Mouse (Mus musculus): ENCODE measurements around the gene Exog.

DNA sequence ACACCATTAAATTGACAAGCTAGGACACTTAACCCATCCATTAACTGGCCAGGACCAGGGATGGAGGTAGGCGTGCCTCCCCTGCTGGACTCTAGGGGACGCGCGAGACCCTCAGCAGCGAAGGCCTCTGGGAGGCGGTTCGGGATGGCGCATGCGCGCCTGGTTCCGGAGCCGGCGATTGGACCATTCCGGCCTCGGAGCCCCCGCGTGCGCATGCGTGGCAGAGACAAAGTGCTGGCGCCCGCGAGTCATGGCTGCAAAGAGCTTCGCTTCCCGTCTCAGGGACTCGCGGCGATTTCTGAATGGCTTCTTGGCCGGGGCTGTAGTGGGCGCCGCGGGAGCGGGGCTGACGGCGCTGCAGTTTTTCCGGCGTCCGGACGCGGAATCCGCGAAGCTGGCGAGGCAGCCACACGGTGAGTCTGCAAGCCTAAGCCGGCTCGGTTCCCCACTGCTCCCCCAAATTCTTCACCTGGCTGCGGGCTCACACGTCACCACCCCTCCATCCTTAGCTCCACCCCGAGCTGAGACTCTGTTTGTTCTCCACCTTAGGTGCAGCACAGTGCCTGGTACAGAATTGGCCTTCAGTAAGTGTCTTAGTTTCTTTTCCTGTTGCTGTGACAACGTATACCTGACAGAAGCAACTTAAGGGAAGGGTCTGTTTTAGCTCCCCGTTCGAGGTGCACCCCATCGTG lies at the start of gene Exog:
- TF ChIP-seq CEBPB (IDR thresholded peaks at IDR 0.05; ENCODE audit: low read depth) (no peak), CTCF (IDR thresholded peaks at IDR 0.05; ENCODE audit: control insufficient read depth, insufficient read depth, insufficient read length) (peak; percentile 89), MYOG (IDR thresholded peaks at IDR 0.05; ENCODE audit: control insufficient read depth, extremely low read depth, insufficient read length) (no peak)
